Mouse (Mus musculus) forebrain, embryonic 16.5 days (tissue): Measurements from ENCODE around the gene Gm1673. TPM values are rescaled to one million over a fixed set of nuclear protein-coding genes. Genes with fewer than 3 reads are reported as not detected.

Experiments
- polyA plus RNA-seq: library from polyadenylated mRNA; unstranded; fragments of >200 nt; fragmentation: Nextera tagmentation; extraction: Ambion mirVana; gene quantifications from 2 replicates; pipeline ENCODE4 v1.2.1, GENCODE M21; 2015

Gene Gm1673
- polyA plus RNA-seq, 1 experiment from 2014 or later, result 524 TPM

Other genes with a start within 250 kb of the Gm1673 start
- 66.9 and 68.1 TPM in 2 replicates for gene Letm1, start 200.6 kb upstream of the Gm1673 start, polyA plus RNA-seq
- gene Nsd2, start 162.7 kb upstream of the Gm1673 start, polyA plus RNA-seq, result 89.8 and 92.6 TPM in 2 replicates
- gene Nelfa, start 47.0 kb upstream of the Gm1673 start, polyA plus RNA-seq, result 45.3 and 47.5 TPM in 2 replicates
- 3.8 and 4.7 TPM in 2 replicates for gene Nat8l, start 12.6 kb downstream of the Gm1673 start, polyA plus RNA-seq
- 0.37 and 0.73 TPM in 2 replicates for gene Poln, start 186.0 kb downstream of the Gm1673 start, polyA plus RNA-seq
- gene Haus3, start 186.1 kb downstream of the Gm1673 start, polyA plus RNA-seq, result 18.0 and 23.1 TPM in 2 replicates
- gene Mxd4, start 204.3 kb downstream of the Gm1673 start, polyA plus RNA-seq, result 37.1 and 47.2 TPM in 2 replicates